Mouse (Mus musculus) layer of hippocampus, adult 11-12 months (tissue): ENCODE measurements around the gene Selp.

ENCODE experiments used
- DNase-seq: peaks from one replicate; pipeline ENCODE4 v3.0.0; 2022; ENCODE audit warnings: low spot score

The Selp gene

DNA sequence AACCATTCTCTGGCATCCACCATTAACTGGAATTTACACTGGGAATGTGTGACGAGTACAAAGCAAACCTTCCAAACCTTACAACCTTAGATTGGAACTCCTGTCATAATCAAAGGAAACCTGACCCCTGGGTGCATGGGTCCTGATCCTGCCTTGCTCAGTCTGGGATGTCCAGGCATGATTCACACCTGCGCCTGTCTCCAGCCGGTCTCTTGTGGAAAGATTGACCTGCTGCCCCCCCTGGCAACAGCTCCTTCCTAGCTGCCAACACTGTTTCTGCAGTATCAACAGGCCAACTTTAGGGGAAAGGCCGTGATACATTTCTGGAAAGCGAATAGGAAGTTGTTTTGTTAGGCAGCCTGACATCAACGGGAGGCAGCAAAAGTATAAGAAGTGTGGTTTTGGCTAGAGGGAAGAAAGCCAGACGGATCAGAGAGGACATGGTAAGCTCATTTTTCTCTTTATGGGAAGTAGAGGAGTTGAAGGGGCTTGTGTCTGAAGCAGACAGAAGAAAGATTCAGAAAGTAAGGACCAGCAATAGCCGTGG, at the start of gene Selp:
Selp (plus strand) TSS at position 318 of the 547 bp plus-strand sequence.
- DNase-seq = no peak

DNA sequence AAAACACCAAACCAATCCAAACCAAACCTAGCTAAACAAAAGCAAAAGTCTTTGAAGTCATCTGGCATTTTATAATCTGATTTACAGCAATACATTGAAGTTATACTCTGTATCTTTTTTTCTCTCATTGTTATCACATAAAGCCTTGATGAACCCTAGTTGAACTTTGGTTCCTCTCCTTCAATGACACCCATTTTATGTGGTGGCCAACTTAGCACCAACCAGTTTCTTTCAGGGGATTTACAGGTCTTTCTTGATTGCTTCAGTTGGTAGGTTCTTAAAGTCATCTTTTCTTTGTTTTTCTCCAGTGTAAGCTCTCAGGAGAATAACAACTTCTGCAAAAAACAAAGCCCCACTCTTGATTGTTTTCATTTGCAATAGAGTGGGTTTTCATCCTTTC, 45.8 kb upstream of the Selp start:
- DNase-seq = no peak

GRCm38 (mm10) chr1:164070461-164070860, 44.6 kb upstream of the Selp start:
- DNase-seq = no peak

GRCm38 (mm10) chr1:164071111-164071510, 44.0 kb upstream of the Selp start:
- no peak for DNase-seq

- DNase-seq = no peak
These were observed 43.1 kb upstream of the Selp start for GRCm38 (mm10) chr1:164072001-164072400.

- DNase-seq = no peak
These were observed 42.0 kb upstream of the Selp start for GRCm38 (mm10) chr1:164073091-164073490.

DNA sequence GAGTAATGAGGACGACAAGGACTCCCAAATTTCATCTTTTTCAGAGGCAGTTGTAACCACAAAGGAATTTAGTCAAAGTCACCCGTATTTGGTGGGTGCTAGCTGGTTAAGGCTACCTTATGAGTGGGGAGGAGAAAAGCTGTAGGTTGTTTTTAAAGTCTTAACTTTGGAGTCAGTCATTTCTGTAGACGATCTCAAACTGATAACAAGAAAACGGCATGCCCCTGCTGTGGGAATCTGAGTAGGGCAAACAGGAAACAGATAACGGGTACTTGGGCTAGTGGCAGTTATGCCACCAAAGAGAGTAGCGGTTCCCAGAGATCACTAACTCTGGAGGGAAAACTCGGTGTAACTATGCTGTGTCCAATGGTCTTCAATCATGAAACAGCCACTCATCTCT, 41.3 kb upstream of the Selp start:
- no peak for DNase-seq

GRCm38 (mm10) chr1:164074606-164075140, 40.4 kb upstream of the Selp start:
- no peak for DNase-seq

- no peak for DNase-seq
These were observed 39.6 kb upstream of the Selp start for GRCm38 (mm10) chr1:164075416-164075815.

GRCm38 (mm10) chr1:164076441-164076840, 38.6 kb upstream of the Selp start:
- no peak for DNase-seq

DNA sequence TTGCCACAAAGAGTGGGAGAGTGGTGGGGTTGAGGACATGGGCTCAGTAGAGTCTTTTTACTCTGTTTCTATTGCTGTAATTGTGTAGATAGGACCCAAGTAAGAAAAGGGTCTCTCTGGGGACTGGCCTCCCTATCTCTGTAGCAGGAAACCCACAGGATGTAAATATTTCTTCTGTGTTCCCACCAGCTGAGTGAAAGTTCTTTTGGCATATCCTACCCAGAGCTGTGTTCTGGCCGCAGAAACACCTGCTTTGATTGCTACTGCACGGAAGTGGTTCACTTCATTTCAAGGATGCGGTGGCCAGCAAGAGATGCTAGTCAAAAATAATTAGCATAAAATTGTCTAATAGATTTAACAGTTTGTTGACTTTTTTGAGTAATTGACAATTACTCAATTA, 38.0 kb upstream of the Selp start:
- no peak for DNase-seq

DNA sequence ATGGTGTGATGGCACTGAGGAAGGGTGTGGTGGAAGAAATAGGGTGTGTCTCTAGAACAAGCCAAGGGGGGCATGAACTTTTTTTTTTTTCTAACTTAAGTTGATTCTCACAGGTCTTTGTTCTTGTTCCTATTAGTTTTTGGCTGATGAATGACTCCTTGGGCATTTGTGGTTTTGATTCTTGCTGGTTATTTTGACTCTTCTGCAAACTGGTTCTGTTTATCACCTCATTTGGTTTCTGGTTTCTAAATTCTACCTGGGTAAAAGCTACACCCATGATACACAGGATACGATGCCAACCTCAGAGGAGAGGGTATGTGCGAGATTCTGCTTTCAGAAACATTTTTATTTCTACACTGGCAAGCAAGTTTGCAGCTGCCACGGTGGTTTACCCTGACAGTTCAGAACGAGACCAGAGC, 36.7 kb upstream of the Selp start:
- no peak for DNase-seq

DNA sequence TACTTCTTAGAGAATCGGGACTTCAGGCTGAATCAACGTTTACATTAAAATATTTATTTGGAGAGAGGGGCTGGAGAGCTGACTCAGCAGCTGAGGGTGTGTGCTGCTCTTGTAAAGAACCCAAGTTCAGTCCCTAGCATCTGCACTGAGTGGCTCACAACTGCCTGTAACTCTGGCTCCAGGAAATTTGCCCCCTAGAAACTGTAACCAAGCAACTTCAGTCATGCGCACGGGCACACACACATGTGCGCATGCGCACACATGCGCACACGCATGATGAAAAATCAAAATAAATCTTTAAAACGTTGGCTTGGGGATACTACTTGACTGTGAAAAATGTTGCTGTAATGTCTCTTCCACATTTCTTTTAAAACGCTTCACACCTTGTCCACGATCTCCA, 36.0 kb upstream of the Selp start:
- DNase-seq = no peak

GRCm38 (mm10) chr1:164083046-164083445, 32.0 kb upstream of the Selp start:
- DNase-seq = no peak

GRCm38 (mm10) chr1:164086797-164087196, 28.3 kb upstream of the Selp start:
- no peak for DNase-seq

- no peak for DNase-seq
These were observed 27.2 kb upstream of the Selp start for GRCm38 (mm10) chr1:164087872-164088271.

GRCm38 (mm10) chr1:164096780-164097179, 18.3 kb upstream of the Selp start:
- DNase-seq = no peak

DNA sequence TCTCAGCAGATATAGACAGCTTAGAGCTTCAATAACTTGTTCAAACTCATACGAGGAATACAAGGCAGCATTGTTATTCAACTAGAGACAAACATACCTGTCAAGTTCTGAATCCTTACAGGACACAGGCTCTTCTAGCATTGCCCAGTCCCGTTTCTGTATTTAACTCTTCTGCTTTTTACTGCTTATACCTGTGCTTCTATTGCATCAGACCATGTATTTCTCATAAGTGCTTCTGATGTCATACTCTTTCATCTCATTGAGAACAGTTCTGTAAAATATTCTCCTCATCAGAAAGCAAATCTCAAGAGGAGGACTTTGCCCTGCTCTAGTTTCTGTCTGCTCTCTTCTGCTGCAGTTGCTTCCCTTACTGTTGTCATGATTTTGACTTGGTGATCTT, 17.2 kb upstream of the Selp start:
- no peak for DNase-seq

DNA sequence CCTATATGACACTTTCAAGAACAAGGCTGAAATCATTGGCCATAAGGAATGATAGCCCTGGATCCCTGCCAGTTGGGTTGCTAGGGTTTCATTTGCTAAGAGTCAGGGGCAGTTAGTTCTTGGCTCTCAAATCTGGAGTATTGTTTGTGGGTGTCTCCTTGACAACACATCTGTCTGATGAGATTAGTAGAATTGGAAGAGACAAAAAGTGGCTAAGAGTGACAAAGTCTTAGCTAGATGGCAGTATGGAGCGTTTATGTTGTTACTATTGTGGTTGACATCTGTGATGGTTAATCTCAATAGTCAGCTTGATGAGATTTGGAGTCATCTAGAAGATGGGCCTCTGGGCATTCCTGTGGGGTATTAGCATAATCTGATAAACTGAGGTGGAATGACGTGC, 16.7 kb upstream of the Selp start:
- DNase-seq = peak; percentile 32

DNA sequence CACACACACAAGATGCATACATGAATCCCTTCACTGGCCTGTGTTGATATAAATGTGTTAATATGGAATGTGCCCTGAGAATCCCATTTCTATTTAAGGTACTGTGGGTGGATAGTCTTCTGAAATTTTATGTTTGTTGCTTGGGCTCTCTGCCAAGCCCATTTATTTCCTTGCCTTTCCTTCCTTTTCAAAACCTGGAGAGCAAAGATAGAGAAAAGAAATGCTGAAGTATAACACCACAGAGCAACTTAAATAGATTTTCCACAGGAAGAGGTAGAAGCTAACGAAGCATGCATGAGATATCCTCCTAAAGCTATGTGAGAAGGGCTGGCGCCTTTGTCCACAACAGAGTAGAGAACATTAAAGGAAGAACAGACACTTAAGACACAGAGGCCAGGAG, 5.3 kb upstream of the Selp start:
- no peak for DNase-seq

GRCm38 (mm10) chr1:164110591-164111329, 4.3 kb upstream of the Selp start:
- DNase-seq = no peak

DNA sequence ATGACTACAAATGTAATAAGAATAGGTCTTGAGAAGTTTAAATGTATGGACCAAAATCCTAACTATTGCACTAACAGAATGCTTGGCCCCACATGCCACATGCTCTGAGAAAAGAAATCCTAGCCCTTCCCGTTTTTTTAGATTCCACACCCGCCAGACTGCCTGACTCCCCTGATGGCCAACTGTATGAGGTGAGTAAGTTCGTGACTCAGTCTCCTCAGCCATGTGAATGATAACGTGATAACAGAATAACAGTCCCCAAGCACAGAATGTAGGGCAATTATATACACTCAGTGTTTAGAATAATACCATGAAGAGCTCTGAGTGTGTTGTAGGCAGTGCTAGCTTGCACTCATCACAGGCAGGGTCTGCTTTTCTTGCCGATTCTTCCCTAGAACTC, 784 bp upstream of the Selp start:
- DNase-seq = no peak

- no peak for DNase-seq
These were observed 583 bp downstream of the Selp start for GRCm38 (mm10) chr1:164115647-164116046.

- DNase-seq = no peak
These were observed 2.8 kb downstream of the Selp start for GRCm38 (mm10) chr1:164117869-164118268.
